Mouse (Mus musculus) thymus, adult 2 months (tissue): Measurements from ENCODE around the gene Acnat2.

ENCODE experiments used
- CTCF ChIP-seq: fragments of 200-500 bp; IDR thresholded peaks from 2 replicates; pipeline ENCODE4 v1.5.1; 2012; ENCODE audit warnings: mild to moderate bottlenecking, control low read depth, low read length, moderate library complexity, borderline replicate concordance; ENCODE audit not compliant: control insufficient read depth, poor library complexity, insufficient read depth; ENCODE audit errors: extremely low read depth
- POLR2A ChIP-seq: fragments of 200-500 bp; IDR thresholded peaks from 2 replicates; pipeline ENCODE4 v1.6.1; 2012; ENCODE audit warnings: mild to moderate bottlenecking, low read length, control low read depth, moderate library complexity; ENCODE audit not compliant: control insufficient read depth, poor library complexity, insufficient read depth; ENCODE audit errors: extremely low read depth

- TF ChIP-seq CTCF = no peak
- no peak for TF ChIP-seq POLR2A
Measured at GRCm38 (mm10) chr4:49357097-49357496, 50.9 kb downstream of the Acnat2 start.
